Mouse (Mus musculus) heart, postnatal 0 days (tissue): ENCODE data around the gene Gap43. TPM values are rescaled to one million over a fixed set of nuclear protein-coding genes. Genes with fewer than 3 reads are reported as not detected.
"Not testable (repeated sequence)": the region's sequence is repeated elsewhere in the genome, so short reads cannot be mapped to it uniquely, and the experiment has no call there.

Experiments used
- ATAC-seq: fragments of 200-750 bp; cut with Nextera tagmentation; 2 replicates; pipeline ENCODE4 v1.8.0; 2017; ENCODE audit warnings: low read depth, moderate number of reproducible peaks, moderate library complexity; ENCODE audit not compliant: insufficient read depth
- DNase-seq: peaks from one replicate; pipeline ENCODE4 v3.0.0-alpha.2; 2016; ENCODE audit warnings: low spot score
- H3K27ac ChIP-seq: fragments of 300-500 bp; sonication (generic); 2 replicates; pipeline ENCODE4 v1.5.1; 2014; ENCODE audit warnings: low read depth, mild to moderate bottlenecking
- H3K27me3 ChIP-seq: fragments of 300-500 bp; sonication (generic); 2 replicates; pipeline ENCODE4 v1.6.1; 2014; ENCODE audit warnings: low read length, mixed read lengths; ENCODE audit not compliant: control insufficient read depth, insufficient read depth
- H3K36me3 ChIP-seq: fragments of 300-500 bp; sonication (generic); replicated peaks from 2 replicates; pipeline ENCODE4 v1.6.1; 2014; ENCODE audit warnings: low read length, mixed read lengths; ENCODE audit not compliant: control insufficient read depth, insufficient read depth
- H3K4me1 ChIP-seq: fragments of 300-500 bp; sonication (generic); 2 replicates; pipeline ENCODE4 v1.6.1; 2014; ENCODE audit warnings: antibody characterized with exemption; ENCODE audit not compliant: control insufficient read depth, insufficient read depth
- H3K4me2 ChIP-seq: fragments of 300-500 bp; sonication (generic); 2 replicates; pipeline ENCODE4 v1.6.1; 2014; ENCODE audit warnings: low read depth, mild to moderate bottlenecking, low read length, moderate library complexity
- H3K4me3 ChIP-seq: fragments of 300-500 bp; sonication (generic); 2 replicates; pipeline ENCODE4 v1.5.1; 2014; ENCODE audit warnings: low read depth, low read length
- H3K9ac ChIP-seq: fragments of 300-500 bp; sonication (generic); replicated peaks from 2 replicates; pipeline ENCODE4 v1.6.1; 2014; ENCODE audit warnings: low read depth, low read length, mixed read lengths
- H3K9me3 ChIP-seq: fragments of 300-500 bp; sonication (generic); replicated peaks from 2 replicates; pipeline ENCODE4 v1.6.1; 2016; ENCODE audit warnings: low read length; ENCODE audit not compliant: control insufficient read depth
- CTCF ChIP-seq: IDR thresholded peaks from 2 replicates; pipeline ENCODE4 v1.5.1; 2016; ENCODE audit warnings: antibody characterized with exemption, control low read depth, low read depth
- EP300 ChIP-seq: IDR thresholded peaks from 2 replicates; pipeline ENCODE4 v1.6.1; 2016; ENCODE audit warnings: antibody characterized with exemption, low read depth
- WGBS: fragments of 180-500 bp; shearing (Covaris S2); extraction: QIAGEN DNeasy Blood & Tissue Kit; methylation state at CpG from one replicate; pipeline ENCODE4 v1.1.7; 2014; 5-methylcytosine and 5-hydroxymethylcytosine counted together
- polyA plus RNA-seq: library from polyadenylated mRNA; unstranded; fragments of >200 nt; fragmentation: Nextera tagmentation; extraction: Ambion mirVana; gene quantifications from 2 replicates; pipeline ENCODE4 v1.2.1, GENCODE M21; 2015
- total RNA-seq: library from RNA; depleted of rRNA; stranded (reverse); fragments of >200 nt; gene quantifications from 2 replicates; pipeline ENCODE4 v1.2.3, GENCODE M21; 2014; ENCODE audit warnings: low replicate concordance

Gene Gap43
- total and polyA plus RNA-seq, 2 experiments from 2014 or later = 5.6 to 6.7 TPM

- Histone ChIP-seq H3K27ac (no peak overlapping the region), H3K4me2 (no peak overlapping the region), H3K9me3 (no peaks in the 10 kb centered on the region), H3K4me3 (no peak overlapping the region), H3K4me1 (no peaks in the 10 kb centered on the region), H3K27me3 (no peaks in the 10 kb centered on the region), H3K9ac (no peak overlapping the region), H3K36me3 (no peaks in the 10 kb centered on the region)
- WGBS = 69% methylated on average over 3 of the region's 3 CpGs
- DNase-seq (no peak), ATAC-seq (no peak)
- no peak for TF ChIP-seq CTCF
- TF ChIP-seq EP300 = no peak
Measured at GRCm38 (mm10) chr16:42265185-42265584, 75.3 kb downstream of the Gap43 start.

DNA sequence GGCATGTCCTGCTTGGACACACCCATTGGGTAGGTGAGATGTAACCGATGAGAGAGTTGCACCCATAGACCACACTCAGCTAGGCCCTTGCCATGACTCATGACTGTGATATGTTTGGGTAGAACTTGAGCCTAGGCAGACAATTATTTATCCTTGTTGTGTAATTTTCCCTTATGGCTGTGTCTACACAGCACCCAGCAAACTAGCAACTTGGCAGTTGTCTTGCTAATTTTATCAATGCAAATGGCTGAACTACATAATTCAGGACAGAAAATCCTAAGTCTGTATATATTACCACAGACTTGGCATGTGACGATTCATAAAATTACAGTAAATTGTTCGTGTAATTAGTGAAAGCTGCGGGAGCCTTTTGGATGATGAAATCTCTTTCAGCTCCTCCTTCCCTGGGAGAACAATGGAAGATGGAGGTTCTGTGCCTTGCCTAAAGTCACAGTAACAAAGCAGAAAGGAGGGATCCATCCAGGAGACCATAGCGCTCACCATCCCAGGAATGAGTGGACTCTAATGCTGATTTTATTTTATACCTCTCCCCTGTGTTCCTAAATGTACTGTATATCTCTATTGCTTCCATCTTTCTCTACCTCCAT is 77.4 kb downstream of the Gap43 start:
- 86% methylated on average over 5 of the region's 5 CpGs for WGBS
- Histone ChIP-seq H3K27ac (no peak overlapping the region), H3K4me3 (no peak overlapping the region), H3K9me3 (no peaks in the 10 kb centered on the region), H3K27me3 (no peaks in the 10 kb centered on the region), H3K36me3 (no peaks in the 10 kb centered on the region), H3K9ac (no peak overlapping the region), H3K4me1 (no peaks in the 10 kb centered on the region), H3K4me2 (no peak overlapping the region)
- TF ChIP-seq EP300 (no peak), CTCF (no peak)
- DNase-seq (no peak), ATAC-seq (no peak)

GRCm38 (mm10) chr16:42255693-42256092 is 84.8 kb downstream of the Gap43 start:
- 73% methylated on average over 11 of the region's 11 CpGs for WGBS
- ATAC-seq (no peak), DNase-seq (no peak)

GRCm38 (mm10) chr16:42255222-42255621 is 85.2 kb downstream of the Gap43 start:
- no peak for ATAC-seq
- Histone ChIP-seq H3K36me3 (no peaks in the 10 kb centered on the region), H3K4me2 (no peak overlapping the region), H3K27ac (no peak overlapping the region), H3K9ac (no peak overlapping the region), H3K27me3 (no peaks in the 10 kb centered on the region), H3K4me1 (no peaks in the 10 kb centered on the region), H3K4me3 (no peak overlapping the region), H3K9me3 (no peaks in the 10 kb centered on the region)
- DNase-seq = no peak
- 73% methylated on average over 3 of the region's 3 CpGs for whole genome bisulfite sequencing
- TF ChIP-seq CTCF (no peak), EP300 (no peak)

More at GRCm38 (mm10) chr16:42255693-42256092, 84.8 kb downstream of the Gap43 start:
- H3K27ac ChIP-seq = no peak overlapping the region
- TF ChIP-seq EP300 (no peak), CTCF (no peak)
- no peaks in the 10 kb centered on the region for H3K27me3 ChIP-seq
- H3K4me3 ChIP-seq = no peak overlapping the region
- no peak overlapping the region for H3K9ac ChIP-seq
- H3K9me3 ChIP-seq = no peaks in the 10 kb centered on the region
- no peaks in the 10 kb centered on the region for H3K36me3 ChIP-seq
- no peak overlapping the region for H3K4me2 ChIP-seq
- no peaks in the 10 kb centered on the region for H3K4me1 ChIP-seq

DNA sequence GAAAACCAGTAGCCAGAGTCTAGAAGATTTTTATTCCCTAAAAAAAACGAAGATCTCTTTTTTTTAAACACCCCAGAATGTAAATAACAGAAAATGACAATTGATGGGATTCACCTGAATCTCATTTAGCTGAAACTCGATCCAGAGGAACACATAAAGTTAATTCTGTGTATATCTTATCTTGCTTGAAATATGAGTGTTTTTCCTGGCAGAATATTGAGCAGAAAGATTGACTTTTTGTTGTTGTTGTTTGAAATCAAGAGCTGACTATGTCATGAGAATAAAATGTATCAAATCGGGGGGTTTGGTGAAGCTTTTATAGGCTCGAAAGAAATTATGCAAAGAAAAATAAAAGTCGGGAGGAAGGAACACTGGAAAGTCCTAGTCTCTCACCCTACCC is 88.2 kb downstream of the Gap43 start:
- 57% methylated on average over 5 of the region's 5 CpGs for WGBS
- Histone ChIP-seq H3K9ac (no peak overlapping the region), H3K27me3 (no peaks in the 10 kb centered on the region), H3K36me3 (no peaks in the 10 kb centered on the region), H3K4me3 (no peak overlapping the region), H3K27ac (no peak overlapping the region), H3K4me1 (no peaks in the 10 kb centered on the region), H3K4me2 (no peak overlapping the region), H3K9me3 (no peaks in the 10 kb centered on the region)
- ATAC-seq (no peak), DNase-seq (no peak)
- TF ChIP-seq CTCF (no peak), EP300 (no peak)

- not testable (repeated sequence) for H3K4me2 ChIP-seq, H3K4me1 ChIP-seq, H3K9me3 ChIP-seq, DNase-seq, H3K4me3 ChIP-seq, H3K9ac ChIP-seq, H3K27me3 ChIP-seq, H3K27ac ChIP-seq, ATAC-seq, H3K36me3 ChIP-seq
- WGBS = 63% methylated on average over 3 of the region's 3 CpGs
Measured at GRCm38 (mm10) chr16:42244121-42244520, 96.3 kb downstream of the Gap43 start.
